Mouse (Mus musculus) layer of hippocampus, adult 18-20 months (tissue): ENCODE data around the gene Clic1. TPM values are rescaled to one million over a fixed set of nuclear protein-coding genes. Genes with fewer than 3 reads are reported as not detected.
"Not testable (repeated sequence)": the region's sequence is repeated elsewhere in the genome, so short reads cannot be mapped to it uniquely, and the experiment has no call there.

ENCODE experiments used
- DNase-seq, 2 experiments: peaks; one replicate each; pipeline ENCODE4 v3.0.0; 2022; ENCODE audit warnings: low spot score in 2 of 2
- long read RNA-seq: library from polyadenylated mRNA; stranded (forward); transcript quantifications from one replicate; pipeline ENCODE4 v2.0.0, GENCODE M21; 2021
- total RNA-seq, 2 experiments: library from RNA; stranded (reverse); gene quantifications; 2 replicates each; pipeline ENCODE4 v1.2.3; 2021

Clic1 gene
- 1 to 10 TPM; 7.7 to 8.3 TPM for total RNA-seq
- long read RNA-seq, partial matches to known transcripts = 0 of 2 reads
- long read RNA-seq, other reads (novel, unspliced or antisense) = 1 of 2 reads

- no peak for DNase-seq
Observed at GRCm38 (mm10) chr17:35049561-35050016, at the start of gene Clic1. TSS of gene Clic1 (plus strand) at chr17:35049966.

- DNase-seq = peak; percentile 76 to 81
Observed at GRCm38 (mm10) chr17:35000717-35001451, 48.9 kb upstream of the Clic1 start, which contains the start of gene Vars. TSS of gene Vars (plus strand) at chr17:35000987.

- no peak for DNase-seq
Observed at GRCm38 (mm10) chr17:35001452-35002152, 48.2 kb upstream of the Clic1 start.

GRCm38 (mm10) chr17:35002153-35002865, 47.5 kb upstream of the Clic1 start:
- DNase-seq = no peak

DNA sequence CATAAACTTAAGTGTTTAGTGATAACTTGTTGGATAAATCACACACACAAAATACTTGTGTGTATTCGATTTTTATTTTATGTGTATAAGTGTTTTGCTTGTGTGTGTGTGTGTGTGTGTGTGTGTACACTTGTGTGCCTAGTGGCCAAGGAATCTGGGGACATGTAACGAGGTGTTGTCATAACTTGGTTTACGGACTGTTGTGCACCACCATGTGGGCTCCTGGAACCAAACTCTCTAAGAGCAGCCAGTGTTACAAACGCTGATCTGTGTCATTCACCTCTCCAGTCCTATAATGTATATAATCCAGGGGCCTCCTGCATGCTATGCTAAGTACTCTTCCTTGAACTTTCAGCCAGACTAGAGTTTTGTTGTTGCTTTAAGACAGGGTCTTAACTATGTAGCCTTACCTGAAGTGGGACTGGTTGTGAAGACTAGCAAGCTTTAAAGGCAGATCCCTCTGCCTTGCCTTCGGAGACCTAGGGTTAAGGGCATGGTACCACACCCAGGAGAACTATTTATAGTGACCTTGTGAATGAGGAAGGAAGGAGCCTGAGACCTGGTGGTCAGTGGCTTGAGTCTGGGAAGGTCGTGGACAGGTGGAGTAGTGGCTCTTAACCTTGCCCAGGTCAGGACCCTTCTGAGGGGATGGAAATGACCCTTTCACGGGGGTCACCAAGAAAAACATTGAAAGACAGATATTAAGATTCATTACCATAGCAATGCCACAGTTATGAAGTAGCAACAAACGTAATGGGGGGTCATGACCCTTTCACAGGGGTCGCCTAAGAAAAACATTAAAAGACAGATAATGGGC, 46.5 kb upstream of the Clic1 start:
- no peak for DNase-seq

- DNase-seq = no peak
Observed at GRCm38 (mm10) chr17:35004075-35004717, 45.6 kb upstream of the Clic1 start.

- no peak for DNase-seq
Observed at GRCm38 (mm10) chr17:35005158-35005557, 44.6 kb upstream of the Clic1 start.

GRCm38 (mm10) chr17:35005902-35006301, 43.9 kb upstream of the Clic1 start:
- not testable (repeated sequence) for DNase-seq

- no peak for DNase-seq
Observed at GRCm38 (mm10) chr17:35007387-35007991, 42.3 kb upstream of the Clic1 start.

- DNase-seq = no peak
Observed at GRCm38 (mm10) chr17:35009586-35009985, 40.2 kb upstream of the Clic1 start.

GRCm38 (mm10) chr17:35011440-35011839, 38.3 kb upstream of the Clic1 start:
- DNase-seq = no peak

DNA sequence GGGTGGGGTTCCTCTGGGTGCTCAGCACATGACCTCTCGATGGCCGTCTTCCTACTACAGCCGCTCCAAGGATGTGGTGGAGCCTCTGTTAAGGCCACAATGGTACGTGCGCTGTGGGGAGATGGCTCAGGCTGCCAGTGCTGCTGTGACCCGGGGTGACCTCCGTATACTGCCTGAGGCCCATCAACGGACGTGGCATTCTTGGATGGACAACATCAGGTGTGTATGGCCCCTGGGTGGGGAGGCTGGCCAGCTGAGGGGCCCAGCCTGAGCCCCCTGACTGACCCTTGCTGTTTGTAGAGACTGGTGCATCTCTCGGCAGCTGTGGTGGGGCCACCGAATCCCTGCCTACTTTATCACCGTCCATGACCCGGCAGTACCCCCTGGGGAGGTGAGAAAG, 37.3 kb upstream of the Clic1 start:
- DNase-seq = no peak

- DNase-seq = no peak
Observed at GRCm38 (mm10) chr17:35013221-35013620, 36.5 kb upstream of the Clic1 start.

DNA sequence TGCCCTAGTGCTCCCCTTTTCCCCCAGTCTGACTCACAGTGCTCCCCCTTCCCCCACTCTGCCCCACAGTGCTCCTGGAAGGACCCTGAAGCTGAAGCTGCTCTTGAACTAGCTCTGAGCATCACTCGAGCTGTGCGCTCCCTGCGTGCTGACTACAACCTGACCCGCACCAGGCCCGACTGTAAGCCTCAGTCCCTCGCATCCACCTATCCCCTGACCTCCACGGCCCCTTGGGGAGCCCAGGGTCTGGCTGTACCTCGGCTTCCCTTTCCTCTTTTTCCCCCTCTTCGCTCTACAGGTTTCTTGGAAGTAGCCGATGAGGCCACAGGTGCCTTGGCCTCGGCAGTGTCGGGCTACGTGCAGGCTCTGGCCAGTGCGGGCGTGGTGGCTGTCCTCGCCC, 34.5 kb upstream of the Clic1 start:
- no peak for DNase-seq

GRCm38 (mm10) chr17:35016376-35016775, 33.4 kb upstream of the Clic1 start, which contains the start of gene Vwa7:
TSS of gene Vwa7 (plus strand) at chr17:35016579.
- DNase-seq = peak in 1 of 2 experiments; percentile 18

DNA sequence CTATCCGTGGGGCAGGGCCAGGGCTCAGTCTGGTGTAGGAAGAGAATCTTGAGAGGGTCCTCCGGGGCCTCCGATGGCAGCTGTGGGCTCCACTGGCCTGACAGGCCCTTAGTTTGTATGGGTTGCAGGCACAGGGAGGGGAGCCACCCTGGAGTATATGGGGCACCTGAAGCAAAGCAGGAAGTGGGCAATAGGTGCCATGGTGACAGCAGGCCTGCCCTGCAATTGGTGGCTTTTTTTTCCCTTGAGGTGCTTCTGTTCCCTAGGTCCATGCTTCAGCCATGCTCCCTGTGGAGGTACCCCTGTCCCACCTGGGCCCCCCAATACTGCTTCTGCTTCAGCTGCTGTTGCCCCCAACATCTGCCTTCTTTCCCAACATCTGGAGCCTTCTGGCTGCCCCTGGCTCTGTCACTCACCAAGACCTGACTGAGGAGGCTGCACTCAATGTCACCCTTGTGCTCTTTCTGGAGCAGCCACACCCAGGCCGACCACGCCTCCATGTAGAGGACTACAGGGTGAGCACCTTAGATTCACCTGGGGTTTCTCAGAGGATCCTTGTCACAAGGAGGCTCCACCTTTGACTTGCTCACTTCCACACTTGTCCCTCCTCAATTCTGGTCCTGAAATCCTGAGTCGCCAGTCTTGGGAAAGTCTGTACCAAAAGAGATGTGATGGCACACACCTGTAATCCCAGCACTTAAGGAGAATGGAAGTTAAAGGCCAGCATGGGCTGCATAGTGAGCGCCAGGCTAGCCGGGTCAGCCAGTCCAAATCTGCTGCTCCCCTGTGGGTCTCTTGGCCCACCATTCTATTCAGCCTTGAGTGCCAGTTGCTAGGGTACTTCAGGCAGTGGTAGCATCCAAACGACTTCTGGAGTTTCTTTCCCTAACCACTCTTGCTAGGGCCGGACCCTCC, 32.7 kb upstream of the Clic1 start:
- DNase-seq = no peak

DNA sequence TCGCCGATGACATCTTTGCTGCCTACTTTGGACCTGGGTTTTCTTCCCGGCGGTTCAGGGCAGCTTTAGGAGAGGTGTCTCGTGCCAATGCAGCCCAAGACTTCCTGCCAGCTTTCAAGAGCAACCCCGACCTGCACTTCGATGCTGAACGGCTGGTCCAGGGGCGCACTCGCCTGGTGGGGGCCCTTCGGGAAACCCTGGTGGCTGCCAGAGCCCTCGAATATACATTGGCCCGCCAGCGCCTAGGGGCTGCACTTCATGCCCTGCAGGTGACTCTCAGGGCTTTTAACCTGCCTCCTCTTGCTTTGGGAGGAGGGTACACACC, 32.1 kb upstream of the Clic1 start:
- DNase-seq = no peak

DNA sequence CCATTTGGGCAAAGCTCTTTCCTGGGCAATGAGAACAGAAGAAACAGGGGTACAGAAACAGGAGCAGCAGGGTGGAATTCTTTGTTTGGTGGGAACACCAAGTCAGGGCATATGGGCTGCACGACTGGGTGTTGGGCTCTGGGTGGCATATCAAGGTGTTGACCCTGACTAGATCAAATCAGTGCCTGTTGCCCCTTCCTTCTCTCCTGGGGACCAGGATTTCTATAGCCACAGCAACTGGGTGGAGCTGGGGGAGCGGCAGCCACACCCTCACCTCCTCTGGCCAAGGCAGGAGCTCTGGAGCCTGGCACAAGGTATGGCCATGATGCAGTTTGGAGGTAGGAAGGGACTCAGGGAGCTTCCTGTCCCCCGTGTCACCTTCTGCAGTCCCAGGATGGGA, 31.6 kb upstream of the Clic1 start:
- no peak for DNase-seq

- DNase-seq = no peak
Observed at GRCm38 (mm10) chr17:35019894-35020293, 29.9 kb upstream of the Clic1 start.
